Mouse (Mus musculus) liver, adult 2 months (tissue): ENCODE data around the gene Fntb. TPM values are rescaled to one million over a fixed set of nuclear protein-coding genes. Genes with fewer than 3 reads are reported as not detected.

Experiments
- DNase-seq: peaks from one replicate; pipeline ENCODE4 v3.0.0-alpha.2; 2011; ENCODE audit warnings: low read depth, low spot score; ENCODE audit errors: extremely low read depth
- H3K27ac ChIP-seq: fragments of 200-500 bp; replicated peaks from 2 replicates; pipeline ENCODE4 v1.5.1; 2012; ENCODE audit warnings: low read depth, mild to moderate bottlenecking, control low read depth, inconsistent platforms, low read length; ENCODE audit not compliant: insufficient read depth
- H3K27me3 ChIP-seq: fragments of 200-500 bp; 2 replicates; pipeline ENCODE4 v1.6.1; 2012; ENCODE audit warnings: mild to moderate bottlenecking, moderate library complexity, low read length, inconsistent platforms; ENCODE audit not compliant: control insufficient read depth, insufficient read depth
- H3K36me3 ChIP-seq: fragments of 200-500 bp; 2 replicates; pipeline ENCODE4 v1.6.1; 2012; ENCODE audit warnings: low read length, inconsistent platforms; ENCODE audit not compliant: control insufficient read depth, insufficient read depth
- H3K4me1 ChIP-seq: fragments of 200-500 bp; 2 replicates; pipeline ENCODE4 v1.6.1; 2011; ENCODE audit warnings: low read length; ENCODE audit not compliant: control insufficient read depth, insufficient read depth
- H3K4me3 ChIP-seq: fragments of 200-500 bp; 2 replicates; pipeline ENCODE4 v1.5.1; 2011; ENCODE audit warnings: low read depth, mild to moderate bottlenecking, control low read depth, low read length, moderate library complexity; ENCODE audit not compliant: insufficient read depth
- H3K79me2 ChIP-seq: fragments of 200-500 bp; 2 replicates; pipeline ENCODE4 v1.6.1; 2012; ENCODE audit warnings: inconsistent platforms, mild to moderate bottlenecking, low read length, moderate library complexity; ENCODE audit not compliant: control insufficient read depth, insufficient read depth
- H3K9ac ChIP-seq: fragments of 200-500 bp; 2 replicates; pipeline ENCODE4 v1.6.1; 2012; ENCODE audit warnings: low read depth, mild to moderate bottlenecking, control low read depth, inconsistent platforms, low read length
- CTCF ChIP-seq: fragments of 200-500 bp; IDR thresholded peaks from 2 replicates; pipeline ENCODE4 v1.5.1; 2011; ENCODE audit warnings: low read depth, low read length, control low read depth
- POLR2A ChIP-seq: fragments of 200-500 bp; IDR thresholded peaks from 2 replicates; pipeline ENCODE4 v1.6.1; 2011; ENCODE audit warnings: low read length, control low read depth; ENCODE audit not compliant: insufficient read depth; ENCODE audit errors: extremely low read depth
- WGBS: fragments of 180-500 bp; shearing (Covaris S2); methylation state at CpG from one replicate; pipeline ENCODE4 v1.1.7; 2018; 5-methylcytosine and 5-hydroxymethylcytosine counted together
- polyA plus RNA-seq: library from polyadenylated mRNA; depleted of rRNA; stranded (reverse); fragments of >200 nt; gene quantifications from 2 replicates; pipeline ENCODE4 v1.2.3, GENCODE M21; 2012
- total RNA-seq: library from RNA; depleted of rRNA; stranded (reverse); fragments of >200 nt; gene quantifications from 2 replicates; pipeline ENCODE4 v1.2.3, GENCODE M21; 2014

Fntb gene
- total and polyA plus RNA-seq, 2 experiments: 1.4 to 6.5 TPM

DNA sequence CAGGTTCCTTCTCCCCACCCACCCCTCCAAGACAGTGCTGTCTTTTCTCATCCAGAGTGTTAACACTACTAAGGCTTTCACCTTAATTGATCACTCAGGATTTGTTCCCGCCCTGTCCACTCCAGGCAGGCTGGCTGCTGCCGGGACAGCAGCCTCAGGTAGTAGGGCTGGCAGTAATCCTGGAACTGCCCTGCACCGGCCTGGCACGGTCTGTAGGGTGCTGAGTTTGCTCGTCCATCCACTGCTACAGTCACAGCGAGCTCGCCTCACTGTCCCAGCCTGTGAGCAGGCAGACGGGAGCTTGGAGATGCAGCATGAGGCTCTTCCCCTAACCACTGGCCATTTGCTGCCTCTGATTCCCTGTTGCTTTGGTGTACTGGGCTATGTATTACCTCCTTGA is 155.6 kb downstream of the Fntb start:
- DNase-seq: no peak
- H3K36me3 ChIP-seq: no peaks in the 10 kb centered on the region

DNA sequence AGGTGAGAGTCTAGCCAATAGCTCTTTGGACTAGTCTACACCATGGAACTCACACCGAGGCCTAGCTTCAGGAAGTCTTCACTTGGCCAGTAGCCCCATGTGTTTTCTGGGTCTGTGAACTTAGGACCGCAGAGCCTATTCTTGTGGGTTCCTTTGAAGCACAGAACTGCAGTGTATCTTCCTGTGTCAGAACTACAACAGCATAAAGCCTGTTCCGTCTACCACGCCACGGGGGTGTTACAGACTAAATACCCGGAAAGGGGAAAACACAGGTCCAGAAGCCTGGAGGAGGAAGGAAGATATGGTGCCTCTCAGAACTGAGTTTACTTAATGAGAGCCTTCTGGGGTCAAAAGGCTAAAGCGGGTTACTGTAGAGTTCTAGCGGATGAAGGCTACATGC is 157.7 kb downstream of the Fntb start:
- Histone ChIP-seq H3K79me2 (no peaks in the 10 kb centered on the region), H3K27me3 (no peaks in the 10 kb centered on the region), H3K36me3 (no peaks in the 10 kb centered on the region), H3K9ac (no peak overlapping the region), H3K4me1 (peaks cover 8% of the 10 kb centered on the region), H3K4me3 (no peak overlapping the region), H3K27ac (no peak overlapping the region)
- WGBS: 70% methylated on average over 8 of the region's 8 CpGs
- TF ChIP-seq CTCF (no peak), POLR2A (no peak)
- peak; percentile 17 for DNase-seq

More for the DNA sequence above, 155.6 kb downstream of the Fntb start:
- no peak for TF ChIP-seq POLR2A
- H3K4me3 ChIP-seq: no peak overlapping the region
- H3K79me2 ChIP-seq: no peaks in the 10 kb centered on the region
- H3K9ac ChIP-seq: no peak overlapping the region
- 93% methylated on average over 8 of the region's 8 CpGs for WGBS
- H3K27me3 ChIP-seq: no peaks in the 10 kb centered on the region
- no peak overlapping the region for H3K27ac ChIP-seq
- H3K4me1 ChIP-seq: no peaks in the 10 kb centered on the region

- Histone ChIP-seq H3K36me3 (no peaks in the 10 kb centered on the region), H3K27ac (no peak overlapping the region), H3K9ac (no peak overlapping the region), H3K27me3 (no peaks in the 10 kb centered on the region), H3K4me3 (no peak overlapping the region), H3K79me2 (no peaks in the 10 kb centered on the region), H3K4me1 (peaks cover 8% of the 10 kb centered on the region)
- TF ChIP-seq POLR2A (no peak), CTCF (no peak)
- DNase-seq: no peak
- WGBS: 94% methylated on average over 10 of the region's 10 CpGs
Measured at GRCm38 (mm10) chr12:76924904-76925604, 159.7 kb downstream of the Fntb start.

DNA sequence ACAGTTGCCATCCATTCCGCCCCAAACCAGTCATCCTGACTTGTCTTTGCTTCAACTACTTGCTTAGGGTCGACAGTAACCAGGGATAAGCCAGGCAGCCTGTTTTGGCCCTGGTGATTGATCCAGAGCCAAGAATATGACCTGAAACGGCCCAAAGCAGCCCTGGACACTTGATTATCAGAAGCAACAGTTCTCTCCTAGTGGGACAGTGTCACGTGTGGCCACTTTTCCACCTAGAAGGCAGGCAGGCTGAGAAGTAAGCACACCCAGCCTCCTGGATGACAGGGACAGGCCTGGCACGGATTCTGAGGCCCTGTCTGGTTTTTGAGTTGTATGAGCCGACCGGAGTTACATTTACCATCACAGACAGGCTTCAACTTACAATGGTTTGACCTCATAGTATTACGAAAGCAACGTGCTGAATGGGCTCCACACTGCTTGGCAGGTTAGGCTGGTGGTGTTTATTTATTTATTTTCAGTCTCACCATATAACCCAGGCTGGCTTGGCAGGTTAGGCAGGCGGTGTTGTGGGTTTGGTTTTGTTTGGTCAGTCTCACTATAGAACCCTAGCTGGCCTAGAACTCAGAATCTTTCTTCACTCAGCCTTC is 161.1 kb downstream of the Fntb start:
- Histone ChIP-seq H3K4me3 (no peak overlapping the region), H3K36me3 (no peaks in the 10 kb centered on the region), H3K27ac (no peak overlapping the region), H3K79me2 (no peaks in the 10 kb centered on the region), H3K9ac (no peak overlapping the region), H3K4me1 (peaks cover 8% of the 10 kb centered on the region), H3K27me3 (no peaks in the 10 kb centered on the region)
- DNase-seq: peak; percentile 62
- no peak for TF ChIP-seq POLR2A
- no peak for TF ChIP-seq CTCF
- 32% methylated on average over 10 of the region's 10 CpGs for WGBS

DNA sequence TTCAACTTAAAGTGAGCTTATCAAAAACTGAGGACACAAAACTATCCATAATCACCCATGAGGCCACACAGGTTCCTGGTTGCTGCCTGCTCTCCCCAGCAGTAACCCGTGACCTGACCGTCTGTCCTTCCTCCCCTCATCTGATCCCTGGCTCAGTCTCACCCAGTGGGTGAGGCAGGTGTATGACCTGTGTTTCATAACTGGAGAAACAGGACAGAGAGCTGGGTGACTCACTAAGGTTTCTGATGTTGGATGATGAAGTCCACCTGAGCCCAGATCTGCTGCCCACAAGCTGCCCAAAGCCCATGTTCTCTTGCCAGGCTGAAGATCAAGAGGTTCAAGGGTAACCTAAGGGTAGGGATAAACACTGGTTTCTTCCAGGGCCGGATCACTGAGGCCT is 161.6 kb downstream of the Fntb start:
- TF ChIP-seq POLR2A (no peak), CTCF (no peak)
- no peak overlapping the region for H3K27ac ChIP-seq
- peaks cover 8% of the 10 kb centered on the region for H3K4me1 ChIP-seq
- 45% methylated on average over 3 of the region's 3 CpGs for WGBS
- H3K27me3 ChIP-seq: no peaks in the 10 kb centered on the region
- H3K36me3 ChIP-seq: no peaks in the 10 kb centered on the region
- H3K9ac ChIP-seq: no peak overlapping the region
- H3K79me2 ChIP-seq: no peaks in the 10 kb centered on the region
- peak; percentile 41 for DNase-seq
- H3K4me3 ChIP-seq: no peak overlapping the region

DNA sequence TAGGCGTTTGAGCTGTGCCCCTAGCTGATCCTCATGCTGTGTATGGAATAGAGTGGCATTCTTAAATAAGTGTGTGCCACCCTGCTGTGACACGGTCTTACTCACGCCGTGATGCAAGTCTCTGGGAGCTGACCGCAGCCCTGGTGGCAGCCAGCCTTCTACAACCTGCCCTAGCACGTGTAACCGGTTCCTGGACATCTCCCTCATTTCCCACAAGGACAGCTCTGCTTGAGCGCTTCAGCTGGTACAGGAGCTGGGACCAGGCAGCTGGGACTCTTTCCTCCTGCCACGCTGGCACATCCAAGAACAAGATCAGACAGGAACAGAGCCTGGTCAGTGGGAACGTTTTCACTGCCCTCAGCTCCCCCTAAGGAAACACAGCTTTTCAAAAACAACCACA is 162.2 kb downstream of the Fntb start:
- Histone ChIP-seq H3K4me1 (peaks cover 8% of the 10 kb centered on the region), H3K27me3 (no peaks in the 10 kb centered on the region), H3K79me2 (no peaks in the 10 kb centered on the region), H3K27ac (no peak overlapping the region), H3K4me3 (no peak overlapping the region), H3K9ac (no peak overlapping the region), H3K36me3 (no peaks in the 10 kb centered on the region)
- TF ChIP-seq POLR2A (no peak), CTCF (no peak)
- WGBS: 85% methylated on average over 10 of the region's 10 CpGs
- no peak for DNase-seq
